Mouse (Mus musculus): ENCODE measurements around the gene Celsr1. TPM values are rescaled to one million over a fixed set of nuclear protein-coding genes. Genes with fewer than 3 reads are reported as not detected.

The Celsr1 gene
- polyA plus RNA-seq, 1 experiment from 2014 or later, result 0.01 TPM

DNA sequence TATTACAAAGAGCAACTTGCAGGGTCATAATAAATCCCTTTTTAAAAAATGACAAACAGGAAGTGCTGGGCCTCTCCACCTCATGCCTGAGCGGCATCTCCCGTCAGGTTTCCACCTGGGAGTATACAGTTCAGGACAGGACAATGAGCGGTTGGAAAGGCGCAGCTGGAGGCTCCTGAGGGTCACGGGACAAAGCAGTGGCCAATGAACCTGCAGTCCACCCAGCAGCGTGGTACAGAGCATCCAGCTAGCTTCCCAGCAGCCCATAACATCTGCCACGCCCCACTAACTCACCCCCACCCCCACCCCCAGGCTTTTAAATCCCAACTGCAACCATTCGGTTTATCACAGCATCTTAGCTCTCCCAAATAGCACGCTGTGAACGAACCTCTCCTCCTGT, 19.9 kb downstream of the Celsr1 start:
- H3K27me3 ChIP-seq, result no peaks in the 10 kb centered on the region; the same call in 1 of the 2 replicates
- H3K4me2 ChIP-seq, result no peak overlapping the region
- H3K27ac ChIP-seq (replicated peaks), result no peak overlapping the region
- no peaks in the 10 kb centered on the region for H3K36me3 ChIP-seq (replicated peaks)
- ATAC-seq (ENCODE audit: insufficient read depth), result no peak
- H3K9ac ChIP-seq, result no peak overlapping the region
- peaks cover 23% of the 10 kb centered on the region for H3K4me1 ChIP-seq (replicated peaks)
- 32% methylated on average over 10 of the region's 10 CpGs for WGBS (ENCODE audit: insufficient replicate concordance)
- H3K4me3 ChIP-seq (replicated peaks), result no peak overlapping the region
- H3K9me3 ChIP-seq (replicated peaks), result no peaks in the 10 kb centered on the region

DNA sequence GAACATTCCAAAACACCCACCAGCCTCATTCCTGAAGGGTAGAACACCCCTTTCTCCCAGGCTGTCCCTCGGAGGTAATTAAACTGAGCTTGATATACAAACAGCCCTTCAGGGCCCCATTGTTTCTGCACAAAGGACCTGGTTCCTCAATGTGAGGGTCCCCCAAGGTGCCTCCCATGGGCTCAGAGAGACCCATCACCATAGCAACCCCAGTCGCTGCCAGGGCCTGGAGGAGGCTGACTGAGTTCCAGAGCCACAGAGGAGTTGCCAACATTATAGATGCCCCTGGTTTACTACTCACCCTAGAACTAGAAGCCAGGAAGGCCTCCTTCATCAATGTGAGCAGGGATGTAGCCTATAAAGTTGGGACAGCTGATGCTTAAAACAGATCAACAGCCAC, 20.4 kb downstream of the Celsr1 start:
- Histone ChIP-seq H3K4me3 (replicated peaks) (no peak overlapping the region), H3K27me3 (no peaks in the 10 kb centered on the region; the same call in 1 of the 2 replicates), H3K4me2 (no peak overlapping the region), H3K4me1 (replicated peaks) (peaks cover 23% of the 10 kb centered on the region), H3K9ac (no peak overlapping the region), H3K9me3 (replicated peaks) (no peaks in the 10 kb centered on the region), H3K36me3 (replicated peaks) (no peaks in the 10 kb centered on the region), H3K27ac (replicated peaks) (no peak overlapping the region)
- 47% methylated on average over 2 of the region's 2 CpGs for WGBS (ENCODE audit: insufficient replicate concordance)
- ATAC-seq (ENCODE audit: insufficient read depth), result no peak

DNA sequence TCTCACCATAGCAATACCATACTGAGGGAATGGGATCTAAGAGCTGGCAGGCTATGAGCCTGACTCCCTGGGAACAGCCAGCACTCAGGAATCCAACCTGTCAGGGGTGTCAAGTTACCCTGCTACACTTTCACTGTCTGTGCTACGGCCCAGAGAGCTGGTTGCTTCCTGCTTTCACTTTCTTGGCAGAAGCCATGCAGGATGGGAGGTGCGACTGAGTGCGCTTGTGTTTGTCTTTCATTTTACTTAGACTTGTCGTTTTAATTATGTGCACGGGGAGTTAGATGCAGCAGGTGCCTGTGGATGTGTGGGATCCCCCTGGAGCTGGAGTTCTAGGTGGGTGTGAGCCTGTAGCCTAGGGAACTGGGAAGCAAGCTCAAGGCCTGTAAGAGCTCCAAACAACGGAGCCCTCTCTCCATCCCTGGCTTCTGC, 25.9 kb downstream of the Celsr1 start:
- Histone ChIP-seq H3K9me3 (replicated peaks) (no peaks in the 10 kb centered on the region), H3K4me2 (no peak overlapping the region), H3K27ac (replicated peaks) (no peak overlapping the region), H3K27me3 (no peaks in the 10 kb centered on the region), H3K4me3 (replicated peaks) (no peak overlapping the region), H3K36me3 (replicated peaks) (no peaks in the 10 kb centered on the region), H3K9ac (no peak overlapping the region), H3K4me1 (replicated peaks) (0 out of 2 replicates have a peak, but pooled peaks cover 3% of the 10 kb centered on the region)
- WGBS (ENCODE audit: insufficient replicate concordance), result 21% methylated on average over 6 of the region's 6 CpGs
- no peak for ATAC-seq (ENCODE audit: insufficient read depth)

DNA sequence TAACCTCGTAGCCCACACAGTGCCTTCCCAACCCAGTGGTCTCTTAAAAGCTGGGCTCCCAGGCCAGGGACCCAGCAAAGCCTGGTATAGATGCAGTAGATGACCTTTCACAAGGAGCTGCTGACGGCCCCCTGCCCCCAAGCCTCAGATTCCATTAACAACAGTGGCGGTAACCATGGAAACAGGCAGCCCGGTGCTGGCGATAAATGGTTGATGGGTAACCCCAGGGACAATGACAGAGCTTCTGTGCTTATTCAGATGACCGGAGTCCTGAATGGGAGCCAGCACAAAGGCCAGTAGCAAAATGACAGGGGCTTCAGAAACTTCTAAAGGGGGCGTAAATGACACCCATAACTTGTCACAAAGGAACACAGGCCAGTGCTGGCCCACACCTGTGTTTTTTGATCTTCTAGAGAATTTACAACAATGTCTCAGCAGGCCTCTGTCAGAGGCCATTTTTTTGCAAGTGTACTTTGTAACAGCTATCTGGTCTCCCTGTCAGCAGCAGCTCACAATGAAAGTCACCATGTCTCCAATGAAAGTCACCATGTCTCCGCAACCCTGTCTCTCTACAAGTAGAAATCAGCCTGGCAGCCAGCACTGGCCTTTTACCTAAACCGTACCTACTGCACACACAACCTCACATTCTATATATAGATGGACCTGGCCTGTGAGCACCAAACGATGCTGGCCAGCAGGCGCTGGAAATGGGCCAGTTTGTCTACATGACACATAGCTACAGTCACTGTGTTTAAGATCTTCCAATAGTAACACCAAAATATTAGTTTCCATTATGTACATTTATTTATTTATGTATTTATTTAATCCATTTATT, 27.7 kb downstream of the Celsr1 start:
- H3K4me1 ChIP-seq (replicated peaks), result 0 out of 2 replicates have a peak, but pooled peaks cover 3% of the 10 kb centered on the region
- WGBS (ENCODE audit: insufficient replicate concordance), result 48% methylated on average over 11 of the region's 11 CpGs
- no peak overlapping the region for H3K4me2 ChIP-seq
- H3K9ac ChIP-seq, result no peak overlapping the region
- no peak overlapping the region for H3K27ac ChIP-seq (replicated peaks)
- no peaks in the 10 kb centered on the region for H3K27me3 ChIP-seq
- ATAC-seq (ENCODE audit: insufficient read depth), result no peak
- H3K36me3 ChIP-seq (replicated peaks), result no peaks in the 10 kb centered on the region
- no peaks in the 10 kb centered on the region for H3K9me3 ChIP-seq (replicated peaks)
- no peak overlapping the region for H3K4me3 ChIP-seq (replicated peaks)

DNA sequence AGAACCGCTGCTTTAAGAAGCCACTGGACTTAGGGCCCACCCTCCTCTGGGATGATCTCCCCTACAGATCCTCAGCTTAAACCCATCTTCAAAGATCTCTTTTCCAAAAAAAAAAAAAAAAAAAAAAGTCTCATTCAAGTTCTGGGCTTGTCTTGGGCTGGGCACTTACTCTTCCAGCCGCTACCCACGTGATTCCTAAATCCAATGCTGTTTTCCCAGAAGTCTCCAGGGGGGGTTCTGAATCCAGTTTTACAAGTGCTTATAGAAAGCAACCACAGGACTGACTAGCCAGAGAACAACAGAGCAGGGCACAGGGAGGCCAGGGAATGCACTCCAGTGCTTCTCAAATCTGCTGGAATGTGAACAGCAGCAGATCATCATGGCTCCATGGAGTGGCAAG, 29.5 kb downstream of the Celsr1 start:
- H3K36me3 ChIP-seq (replicated peaks), result no peaks in the 10 kb centered on the region
- no peak overlapping the region for H3K9ac ChIP-seq
- no peak for ATAC-seq (ENCODE audit: insufficient read depth)
- 0 out of 2 replicates have a peak, but pooled peaks cover 3% of the 10 kb centered on the region for H3K4me1 ChIP-seq (replicated peaks)
- H3K4me2 ChIP-seq, result no peak overlapping the region
- no peaks in the 10 kb centered on the region for H3K9me3 ChIP-seq (replicated peaks)
- WGBS (ENCODE audit: insufficient replicate concordance), result 75% methylated on average over 3 of the region's 3 CpGs
- no peak overlapping the region for H3K27ac ChIP-seq (replicated peaks)
- no peak overlapping the region for H3K4me3 ChIP-seq (replicated peaks)
- no peaks in the 10 kb centered on the region for H3K27me3 ChIP-seq

DNA sequence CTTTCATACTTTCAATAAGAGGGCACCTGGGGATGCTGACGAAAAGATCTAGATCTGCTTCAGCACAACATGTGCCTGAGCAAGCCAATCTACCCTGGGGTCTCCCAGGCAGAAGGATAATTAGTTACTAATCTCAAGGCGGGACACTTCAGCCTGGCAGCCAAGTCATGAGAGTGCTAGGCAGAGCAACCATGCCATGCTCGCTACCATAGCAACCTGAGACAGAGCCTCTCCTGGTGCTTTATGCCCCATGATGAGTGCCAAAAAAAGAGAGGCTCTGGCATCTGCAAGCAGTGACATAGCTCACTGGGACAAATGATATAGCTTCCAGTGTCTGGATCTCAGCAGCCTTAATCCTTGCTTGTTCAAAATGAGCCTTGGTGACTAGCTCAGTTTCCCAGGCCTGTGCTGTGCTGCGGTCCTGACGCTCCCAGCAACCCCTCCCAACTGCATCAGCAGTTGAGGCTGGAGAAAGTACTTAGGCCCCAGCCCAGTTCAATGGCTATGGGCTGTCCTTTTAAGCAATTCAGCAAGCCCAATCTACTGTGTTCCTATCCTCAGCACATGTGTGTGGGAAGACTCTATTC, 32.8 kb downstream of the Celsr1 start:
- Histone ChIP-seq H3K27ac (replicated peaks) (no peak overlapping the region), H3K27me3 (no peaks in the 10 kb centered on the region), H3K36me3 (replicated peaks) (no peaks in the 10 kb centered on the region), H3K4me3 (replicated peaks) (no peak overlapping the region), H3K4me1 (replicated peaks) (no peaks in the 10 kb centered on the region), H3K9ac (no peak overlapping the region), H3K9me3 (replicated peaks) (no peaks in the 10 kb centered on the region), H3K4me2 (no peak overlapping the region)
- WGBS (ENCODE audit: insufficient replicate concordance), result 62% methylated on average over 5 of the region's 5 CpGs
- ATAC-seq (ENCODE audit: insufficient read depth), result no peak

DNA sequence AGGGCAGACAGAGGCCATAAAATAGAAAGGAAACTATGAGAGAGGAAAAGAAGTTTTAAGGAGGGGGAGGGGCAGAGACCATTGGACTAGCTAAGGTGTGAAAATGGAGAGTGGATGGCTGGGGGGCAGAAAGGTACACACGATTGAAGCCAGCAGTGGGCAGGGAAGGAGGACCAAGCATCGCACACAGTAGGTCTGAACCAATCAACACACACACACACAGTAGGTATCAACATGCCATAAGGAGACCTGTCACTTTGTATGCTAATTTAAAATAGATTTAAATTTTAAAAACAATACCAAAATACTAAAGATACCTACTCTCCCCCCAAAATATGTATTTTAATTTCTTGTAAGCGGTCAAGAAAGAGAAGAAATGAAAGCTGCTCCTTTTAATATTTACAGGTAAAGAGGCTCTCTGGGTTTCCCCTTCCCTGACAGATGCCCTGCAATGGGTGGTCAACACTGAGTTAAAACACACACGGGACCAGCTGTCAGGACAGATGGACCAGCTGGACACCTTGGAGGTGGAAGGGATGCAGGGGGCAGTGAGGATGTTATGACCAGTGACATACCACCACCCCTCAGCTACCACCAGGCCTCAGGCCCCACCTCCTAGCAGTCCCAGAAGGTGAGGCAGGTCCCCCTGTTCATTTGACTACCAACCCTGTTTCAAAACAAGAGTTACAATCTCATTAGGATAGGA, 34.9 kb downstream of the Celsr1 start:
- no peak overlapping the region for H3K4me2 ChIP-seq
- no peaks in the 10 kb centered on the region for H3K4me1 ChIP-seq (replicated peaks)
- H3K4me3 ChIP-seq (replicated peaks), result no peak overlapping the region
- no peak for ATAC-seq (ENCODE audit: insufficient read depth)
- H3K27me3 ChIP-seq, result 0 out of 2 replicates have a peak, but pooled peaks cover 11% of the 10 kb centered on the region
- no peaks in the 10 kb centered on the region for H3K9me3 ChIP-seq (replicated peaks)
- H3K27ac ChIP-seq (replicated peaks), result no peak overlapping the region
- no peaks in the 10 kb centered on the region for H3K36me3 ChIP-seq (replicated peaks)
- no peak overlapping the region for H3K9ac ChIP-seq
- 59% methylated on average over 4 of the region's 4 CpGs for WGBS (ENCODE audit: insufficient replicate concordance)

DNA sequence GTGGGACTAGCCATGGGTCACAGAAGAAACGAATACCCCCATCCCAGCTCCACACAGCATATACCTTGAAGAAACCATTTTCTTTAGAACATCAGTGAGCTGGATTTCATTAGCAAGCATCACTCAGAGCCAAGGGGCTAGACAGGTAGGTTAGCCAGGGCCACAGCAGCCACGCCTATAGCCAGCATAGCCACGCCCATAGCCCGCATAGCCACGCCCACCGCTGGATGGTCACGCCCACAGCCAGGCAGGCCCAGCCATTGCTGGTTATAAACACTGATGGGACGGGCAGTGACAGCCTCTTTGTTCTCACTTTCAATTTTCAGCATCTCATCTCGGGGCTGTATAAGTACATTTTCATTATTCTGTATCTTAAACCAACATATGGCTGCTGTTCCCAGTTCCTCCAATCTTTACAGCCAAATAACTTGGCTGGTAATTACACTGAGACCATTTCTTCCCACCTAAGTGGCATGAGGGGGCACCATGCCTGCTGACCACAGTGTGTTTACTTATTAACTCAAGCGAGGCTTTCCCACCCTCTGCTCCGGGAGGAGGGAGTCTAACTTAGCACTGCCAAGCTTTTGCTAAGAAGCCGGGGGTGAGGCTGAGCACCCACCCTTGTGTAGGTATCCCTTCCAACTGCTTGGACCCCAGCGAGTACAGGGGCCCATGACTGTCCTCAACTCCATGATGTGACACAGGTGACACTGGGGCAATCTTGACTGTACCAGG, 37.4 kb downstream of the Celsr1 start:
- H3K27ac ChIP-seq (replicated peaks), result no peak overlapping the region
- H3K9me3 ChIP-seq (replicated peaks), result no peaks in the 10 kb centered on the region
- H3K36me3 ChIP-seq (replicated peaks), result no peaks in the 10 kb centered on the region
- H3K27me3 ChIP-seq, result peaks cover 11% of the 10 kb centered on the region; the same call in 1 of the 2 replicates
- H3K4me1 ChIP-seq (replicated peaks), result no peaks in the 10 kb centered on the region
- H3K4me2 ChIP-seq, result no peak overlapping the region
- ATAC-seq (ENCODE audit: insufficient read depth), result no peak
- WGBS (ENCODE audit: insufficient replicate concordance), result 30% methylated on average over 13 of the region's 13 CpGs
- no peak overlapping the region for H3K4me3 ChIP-seq (replicated peaks)
- no peak overlapping the region for H3K9ac ChIP-seq

DNA sequence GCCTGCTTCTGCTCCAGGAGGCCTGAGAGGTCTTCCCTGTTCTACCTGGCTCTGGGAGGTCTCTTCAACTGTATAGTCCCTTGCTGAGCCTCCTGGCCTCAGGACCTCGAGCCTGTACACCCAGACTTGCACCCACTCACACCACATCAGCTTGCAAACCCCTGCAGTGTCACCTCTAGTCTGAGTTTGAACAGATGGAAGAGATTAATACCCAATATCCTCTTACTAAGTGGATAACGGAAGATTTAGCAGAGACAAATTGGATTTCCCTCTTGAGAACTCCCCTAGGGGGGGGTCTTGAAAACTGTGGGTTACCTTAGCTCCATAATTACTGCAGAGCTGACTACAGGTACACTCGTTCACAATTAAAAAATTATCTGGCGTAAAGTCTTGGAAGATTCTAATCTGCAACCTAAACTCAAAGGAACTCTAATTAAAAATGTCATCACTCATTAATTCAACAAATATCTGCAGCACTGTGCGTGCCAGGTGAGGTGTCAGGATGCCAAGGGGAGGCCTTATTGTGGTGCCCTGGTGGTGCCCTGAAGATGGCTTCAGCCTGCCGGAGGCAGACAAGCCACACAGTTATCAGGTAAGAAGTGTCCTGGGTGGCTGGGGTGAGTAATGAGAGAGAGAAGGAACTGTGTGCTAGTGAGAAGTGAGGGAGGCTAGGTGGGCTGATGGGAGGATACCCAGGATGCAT, 38.5 kb downstream of the Celsr1 start:
- H3K27ac ChIP-seq (replicated peaks), result no peak overlapping the region
- H3K9ac ChIP-seq, result no peak overlapping the region
- no peak for ATAC-seq (ENCODE audit: insufficient read depth)
- no peak overlapping the region for H3K4me2 ChIP-seq
- H3K4me3 ChIP-seq (replicated peaks), result no peak overlapping the region
- H3K4me1 ChIP-seq (replicated peaks), result no peaks in the 10 kb centered on the region
- no peaks in the 10 kb centered on the region for H3K9me3 ChIP-seq (replicated peaks)
- H3K36me3 ChIP-seq (replicated peaks), result no peaks in the 10 kb centered on the region
- peaks cover 11% of the 10 kb centered on the region; the same call in 1 of the 2 replicates for H3K27me3 ChIP-seq
- 58% methylated on average over 6 of the region's 6 CpGs for WGBS (ENCODE audit: insufficient replicate concordance)

DNA sequence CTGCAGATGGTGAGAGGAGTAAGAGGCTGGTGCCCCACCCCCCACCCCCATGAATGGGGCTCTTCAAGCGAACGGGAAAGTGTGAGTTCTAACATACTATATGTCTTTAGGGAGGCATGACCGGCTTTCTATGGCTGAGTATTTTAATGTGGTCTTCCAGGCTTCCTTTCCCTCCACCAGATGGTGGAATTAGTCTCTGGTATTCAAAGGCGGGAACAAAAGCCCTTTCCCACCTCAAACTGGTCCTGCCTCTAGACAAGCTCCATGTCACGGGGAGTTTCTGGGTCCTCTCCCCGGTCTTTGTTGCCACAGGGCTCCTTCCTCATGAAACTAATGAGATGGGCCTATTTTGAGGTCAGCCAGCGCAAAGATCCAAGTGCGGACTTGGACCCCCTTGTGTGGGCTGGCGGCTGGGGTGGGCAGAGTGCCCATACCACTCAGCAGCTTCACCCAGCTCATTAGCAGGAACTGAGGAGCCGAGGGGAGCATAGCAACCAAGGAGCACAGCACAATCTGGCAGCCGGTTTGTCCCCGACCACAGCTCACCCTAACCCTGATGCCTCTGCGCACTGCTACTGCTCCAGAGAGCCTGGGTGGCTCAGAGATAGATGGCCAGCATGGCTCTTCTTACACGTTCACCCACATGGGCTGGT, 39.5 kb downstream of the Celsr1 start:
- ATAC-seq (ENCODE audit: insufficient read depth), result no peak
- no peaks in the 10 kb centered on the region for H3K36me3 ChIP-seq (replicated peaks)

More for the DNA sequence above, 39.5 kb downstream of the Celsr1 start:
- Histone ChIP-seq H3K4me2 (no peak overlapping the region), H3K9ac (no peak overlapping the region), H3K9me3 (replicated peaks) (no peaks in the 10 kb centered on the region), H3K27me3 (peaks cover 11% of the 10 kb centered on the region; the same call in 1 of the 2 replicates), H3K4me1 (replicated peaks) (no peaks in the 10 kb centered on the region), H3K27ac (replicated peaks) (no peak overlapping the region), H3K4me3 (replicated peaks) (no peak overlapping the region)
- WGBS (ENCODE audit: insufficient replicate concordance), result 58% methylated on average over 14 of the region's 14 CpGs
